In genomic region chr6:88267970-88268369, GRCm38 (mm10) we compare ENCODE assay signal across 28 mouse cellular contexts. TPM values are rescaled to one million over a fixed set of nuclear protein-coding genes. Genes with fewer than 3 reads are reported as not detected.
DNase-seq lines count a peak whose midpoint lies in the region; ATAC-seq and TF ChIP-seq lines count a peak whose summit lies in the region.
"Had no signal": no experiment of that assay in that cellular context is flagged by ENCODE, and none has a peak within 500 bp of the region (broad histone marks: within the 10 kb centered on the region; RNA-seq: fewer than 3 reads in every experiment).

No protein-coding gene starts in this region.

- no peak for DNase-seq in heart, embryonic 10.5 days (ENCODE audit: low spot score)
- no peak for DNase-seq in heart, postnatal 36 days
- peak; percentile 18 for DNase-seq in heart, postnatal 0 days (ENCODE audit: low spot score)
- DNase-seq: adrenal gland, adult 2 months; adrenal gland, postnatal 10 days; adrenal gland, postnatal 25 days; cerebellum, adult 11 months; cerebellum, adult 18-20 months; cerebellum, adult 8-10 months; cerebellum, adult 9-11 months; cerebellum, postnatal 14 days; cerebellum, postnatal 36 days; embryo, embryonic 11 days had no signal

- no peak overlapping the region for H3K4me2 ChIP-seq in heart, postnatal 0 days (ENCODE audit: low read depth, low read length)
- H3K4me2 ChIP-seq in heart, embryonic 11.5 days: no peak overlapping the region
- H3K4me2 ChIP-seq: embryonic facial prominence, embryonic 13.5 days; embryonic facial prominence, embryonic 15.5 days; forebrain, embryonic 12.5 days had no signal

- intact Hi-C loops in heart, postnatal 36 days (cut with DNase I): no loop called here

- no peak overlapping the region for H3K4me3 ChIP-seq in heart, embryonic 10.5 days
- H3K4me3 ChIP-seq in heart, postnatal 0 days (ENCODE audit: low read depth, low read length): no peak overlapping the region
- H3K4me3 ChIP-seq in heart, embryonic 11.5 days (ENCODE audit: low read depth, low read length): no peak overlapping the region
- H3K4me3 ChIP-seq: embryonic facial prominence, embryonic 13.5 days; embryonic facial prominence, embryonic 15.5 days; erythroblast, embryonic 14.5 days; forebrain, embryonic 10.5 days; forebrain, embryonic 12.5 days had no signal

- WGBS in heart, embryonic 10.5 days: 50% methylated on average over 2 of the region's 2 CpGs
- WGBS in heart, postnatal 0 days: 44% methylated on average over 2 of the region's 2 CpGs
- WGBS in heart, embryonic 11.5 days (ENCODE audit: insufficient replicate concordance): 47% methylated on average over 2 of the region's 2 CpGs

- H3K27me3 ChIP-seq in heart, embryonic 10.5 days (ENCODE audit: insufficient read depth, poor library complexity, severe bottlenecking): peaks cover 9% of the 10 kb centered on the region; the same call in 1 of the 2 replicates
- H3K27me3 ChIP-seq in heart, postnatal 0 days (ENCODE audit: control insufficient read depth, insufficient read depth, low read length): no peaks in the 10 kb centered on the region
- H3K27me3 ChIP-seq in heart, embryonic 11.5 days (ENCODE audit: control insufficient read depth, insufficient read depth, low read length): no peaks in the 10 kb centered on the region; the same call in 1 of the 2 replicates
- H3K27me3 ChIP-seq: embryonic facial prominence, embryonic 13.5 days; embryonic facial prominence, embryonic 15.5 days; forebrain, embryonic 12.5 days had no signal

- 0 out of 2 replicates have a peak overlapping the region, but pooled peaks have one; percentile 17 for H3K27ac ChIP-seq in heart, embryonic 10.5 days
- H3K27ac ChIP-seq in heart, postnatal 0 days (ENCODE audit: low read depth): peak overlapping the region; percentile 38
- H3K27ac ChIP-seq in heart, embryonic 11.5 days (ENCODE audit: low read depth, low read length): no peak overlapping the region
- H3K27ac ChIP-seq: embryonic facial prominence, embryonic 13.5 days; embryonic facial prominence, embryonic 15.5 days; forebrain, embryonic 10.5 days; forebrain, embryonic 12.5 days had no signal

- H3K9ac ChIP-seq in heart, postnatal 0 days (replicated peaks; ENCODE audit: low read depth, low read length): no peak overlapping the region
- H3K9ac ChIP-seq in heart, embryonic 11.5 days (ENCODE audit: low read depth, low read length): no peak overlapping the region
- H3K9ac ChIP-seq: embryonic facial prominence, embryonic 13.5 days; embryonic facial prominence, embryonic 15.5 days; forebrain, embryonic 12.5 days had no signal

- no peak for TF ChIP-seq CTCF in heart, postnatal 0 days (IDR thresholded peaks at IDR 0.05; ENCODE audit: low read depth)

- H3K9me3 ChIP-seq in heart, embryonic 10.5 days: no peaks in the 10 kb centered on the region
- no peaks in the 10 kb centered on the region for H3K9me3 ChIP-seq in heart, postnatal 0 days (replicated peaks; ENCODE audit: control insufficient read depth, low read length)
- H3K9me3 ChIP-seq in heart, embryonic 11.5 days (replicated peaks; ENCODE audit: control insufficient read depth, low read length): no peaks in the 10 kb centered on the region
- H3K9me3 ChIP-seq: embryonic facial prominence, embryonic 13.5 days; embryonic facial prominence, embryonic 15.5 days; forebrain, embryonic 10.5 days; forebrain, embryonic 12.5 days had no signal

- H3K36me3 ChIP-seq in heart, embryonic 10.5 days: no peaks in the 10 kb centered on the region
- no peaks in the 10 kb centered on the region for H3K36me3 ChIP-seq in heart, postnatal 0 days (replicated peaks; ENCODE audit: control insufficient read depth, insufficient read depth, low read length)
- no peaks in the 10 kb centered on the region for H3K36me3 ChIP-seq in heart, embryonic 11.5 days (ENCODE audit: control insufficient read depth, insufficient read depth, low read length)
- H3K36me3 ChIP-seq: embryonic facial prominence, embryonic 13.5 days; forebrain, embryonic 10.5 days; forebrain, embryonic 12.5 days had no signal

- peaks cover 21% of the 10 kb centered on the region for H3K4me1 ChIP-seq in heart, embryonic 10.5 days
- peaks cover 7% of the 10 kb centered on the region; the same call in 1 of the 2 replicates for H3K4me1 ChIP-seq in heart, postnatal 0 days (ENCODE audit: control insufficient read depth, insufficient read depth)
- peaks cover 10% of the 10 kb centered on the region; the same call in 1 of the 2 replicates for H3K4me1 ChIP-seq in heart, embryonic 11.5 days (ENCODE audit: control insufficient read depth, insufficient read depth, low read length)
- H3K4me1 ChIP-seq: embryonic facial prominence, embryonic 13.5 days; embryonic facial prominence, embryonic 15.5 days had no signal

- peak; percentile 79 for ATAC-seq in heart, postnatal 0 days (ENCODE audit: insufficient read depth, low read depth)
- ATAC-seq in heart, embryonic 11.5 days (replicated peaks; ENCODE audit: insufficient number of reproducible peaks, low FRiP score, low TSS enrichment): no peak
- ATAC-seq: forebrain, embryonic 14.5 days; forebrain, embryonic 16.5 days had no signal

- TF ChIP-seq EP300 in heart, postnatal 0 days (IDR thresholded peaks at IDR 0.05; ENCODE audit: low read depth): peak; percentile 50; the same call in 1 of the 2 replicates

RNA-seq across cellular contexts. Expression of gene Dnajb8, which starts 45.9 kb away (rescaled TPM):
- not detected in 2 replicates for polyA plus RNA-seq in heart, embryonic 10.5 days (2016; fragmentation: Nextera tagmentation; extraction: Ambion mirVana)
- not detected for total RNA-seq in heart, postnatal 36 days (2021)
- not detected in 2 replicates for total RNA-seq in heart, postnatal 0 days (2014; rRNA removed; ENCODE audit: low replicate concordance)
- not detected in 2 replicates for polyA plus RNA-seq in heart, postnatal 0 days (2015; fragmentation: Nextera tagmentation; extraction: Ambion mirVana)
- polyA plus RNA-seq in heart, embryonic 11.5 days (2014; fragmentation: Nextera tagmentation; extraction: Ambion mirVana): not detected in 2 replicates
- total RNA-seq: adrenal gland, adult 2 months; adrenal gland, postnatal 10 days; adrenal gland, postnatal 25 days; adrenal gland, postnatal 4 days; common myeloid progenitor, adult 5-6 weeks; ES-E14; MEL had no signal
- polyA plus RNA-seq: adrenal gland, adult 2 months; brain, embryonic 14.5 days; C2C12; embryonic facial prominence, embryonic 11.5 days; embryonic facial prominence, embryonic 13.5 days; embryonic facial prominence, embryonic 15.5 days; erythroblast, embryonic 14.5 days; forebrain, embryonic 10.5 days; forebrain, embryonic 12.5 days; forebrain, embryonic 14.5 days; forebrain, embryonic 16.5 days had no signal
